Mouse (Mus musculus) brain, embryonic 14.5 days (tissue): ENCODE results near the gene Idi2.

Experiments
- CTCF ChIP-seq: fragments of 200-500 bp; IDR thresholded peaks from 2 replicates; pipeline ENCODE4 v1.5.1; 2012; ENCODE audit warnings: inconsistent platforms, mild to moderate bottlenecking, moderate library complexity, borderline replicate concordance; ENCODE audit not compliant: insufficient read depth, insufficient read length; ENCODE audit errors: extremely low read depth
- POLR2A ChIP-seq: fragments of 200-500 bp; IDR thresholded peaks from 2 replicates; pipeline ENCODE4 v1.6.1; 2012; ENCODE audit warnings: mild to moderate bottlenecking, inconsistent platforms, borderline replicate concordance; ENCODE audit not compliant: poor library complexity, insufficient read depth, insufficient read length, severe bottlenecking; ENCODE audit errors: extremely low read depth

DNA sequence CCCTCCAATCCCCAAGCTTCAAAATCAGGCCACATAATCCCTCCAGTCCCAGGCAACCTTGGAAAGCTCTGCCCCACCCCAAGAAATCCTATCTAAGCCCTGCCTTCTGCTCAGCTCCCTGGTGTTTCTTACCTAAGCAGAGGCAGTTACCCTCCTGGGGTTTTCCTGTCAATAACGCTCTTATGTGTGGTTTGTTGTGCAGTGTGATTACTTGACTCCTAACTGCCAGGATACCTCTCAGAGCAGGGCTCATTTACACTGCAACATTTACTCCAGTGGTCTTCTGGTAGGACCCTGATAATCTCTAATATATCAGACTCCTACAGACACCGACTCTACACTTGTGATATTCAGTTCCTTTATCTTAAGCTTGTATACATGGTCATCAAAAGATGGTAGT, 19.2 kb upstream of the Idi2 start:
- TF ChIP-seq POLR2A (no peak), CTCF (no peak)
